Mouse (Mus musculus): ENCODE results near the gene Cemip. TPM values are rescaled to one million over a fixed set of nuclear protein-coding genes. Genes with fewer than 3 reads are reported as not detected.

Cemip gene
- total and polyA plus RNA-seq, 3 experiments: under 0.01 TPM; not detected in 2

GRCm38 (mm10) chr7:83939017-83939721 lies 147.1 kb downstream of the Cemip start:
- H3K4me3 ChIP-seq (replicated peaks in 1 of 3; ENCODE audit: low read depth in 2 of 3, low read length in 2 of 3, poor library complexity in 1 of 3): no peak overlapping the region
- H3K27me3 ChIP-seq (replicated peaks): peaks cover 38% of the 10 kb centered on the region
- no peaks in the 10 kb centered on the region for H3K79me2 ChIP-seq (replicated peaks; ENCODE audit: control insufficient read depth, extremely low read depth, insufficient read depth, poor library complexity, severe bottlenecking)
- DNase-seq (ENCODE audit: extremely low read depth): no peak
- H3K9me3 ChIP-seq (replicated peaks; ENCODE audit: low read length): peaks cover 3% of the 10 kb centered on the region
- H3K36me3 ChIP-seq (replicated peaks in 1 of 2; ENCODE audit: control insufficient read depth in 1 of 2, insufficient read depth in 1 of 2, low read length in 1 of 2): no peaks in the 10 kb centered on the region
- H3K9ac ChIP-seq (ENCODE audit: insufficient read depth, low read depth): no peak overlapping the region
- no peaks in the 10 kb centered on the region for H3K4me1 ChIP-seq (ENCODE audit: control insufficient read depth in 1 of 2, insufficient read depth in 2 of 2)
- H3K27ac ChIP-seq (ENCODE audit: insufficient read depth, low read depth): no peak overlapping the region
- dilution Hi-C loops (cut with MboI; ENCODE audit: extremely low pct_ligation_motif_present, extremely low pct_unique_long_range_greater_than_20kb, low sequenced_read_pairs): no loop called here
- H3K4me2 ChIP-seq (ENCODE audit: insufficient read depth, low read depth, poor library complexity, severe bottlenecking): no peak overlapping the region
- in situ Hi-C loops (cut with MboI; ENCODE audit: low pct_ligation_motif_present, low pct_unique_long_range_greater_than_20kb, low sequenced_read_pairs): no loop called here
- TF ChIP-seq ZKSCAN1 (IDR thresholded peaks at IDR 0.05; ENCODE audit: borderline replicate concordance, low read depth, low read length): no peak
- no peak for TF ChIP-seq SIN3A (IDR thresholded peaks at IDR 0.05; ENCODE audit: low read length)
- no peak for TF ChIP-seq MAZ (IDR thresholded peaks at IDR 0.05; ENCODE audit: low read depth, low read length)
- TF ChIP-seq USF2 (conservative IDR thresholded peaks at IDR 0.05; ENCODE audit: low read depth, low read length): no peak
- TF ChIP-seq JUND (conservative IDR thresholded peaks at IDR 0.05; ENCODE audit: low read depth, low read length): no peak
- no peak for TF ChIP-seq JUN (IDR thresholded peaks at IDR 0.05; ENCODE audit: insufficient read depth, low read depth, low read length)
- TF ChIP-seq RCOR1 (conservative IDR thresholded peaks at IDR 0.05; ENCODE audit: low read depth, low read length): no peak
- no peak for TF ChIP-seq MXI1 (IDR thresholded peaks at IDR 0.05; ENCODE audit: low read depth, low read length)

GRCm38 (mm10) chr7:83921637-83922036 lies 164.7 kb downstream of the Cemip start:
- dilution Hi-C loops (cut with MboI; ENCODE audit: extremely low pct_ligation_motif_present, extremely low pct_unique_long_range_greater_than_20kb, low sequenced_read_pairs) (no loop called here), in situ Hi-C loops (cut with MboI; ENCODE audit: low pct_ligation_motif_present, low pct_unique_long_range_greater_than_20kb, low sequenced_read_pairs) (no loop called here)
- Histone ChIP-seq H3K36me3 (replicated peaks in 1 of 2; ENCODE audit: control insufficient read depth in 1 of 2, insufficient read depth in 1 of 2, low read length in 1 of 2) (no peaks in the 10 kb centered on the region), H3K4me1 (ENCODE audit: control insufficient read depth in 1 of 2, insufficient read depth in 2 of 2) (no peaks in the 10 kb centered on the region), H3K27me3 (replicated peaks) (peaks cover 2% of the 10 kb centered on the region), H3K4me2 (ENCODE audit: insufficient read depth, low read depth, poor library complexity, severe bottlenecking) (no peak overlapping the region), H3K79me2 (replicated peaks; ENCODE audit: control insufficient read depth, extremely low read depth, insufficient read depth, poor library complexity, severe bottlenecking) (no peaks in the 10 kb centered on the region), H3K27ac (ENCODE audit: insufficient read depth, low read depth) (no peak overlapping the region), H3K9ac (ENCODE audit: insufficient read depth, low read depth) (no peak overlapping the region), H3K4me3 (replicated peaks in 1 of 3; ENCODE audit: low read depth in 2 of 3, low read length in 2 of 3, poor library complexity in 1 of 3) (no peak overlapping the region), H3K9me3 (replicated peaks; ENCODE audit: low read length) (no peaks in the 10 kb centered on the region)
- DNase-seq (ENCODE audit: extremely low read depth): no peak
- TF ChIP-seq EP300 (IDR thresholded peaks at IDR 0.05; ENCODE audit: low read length): no peak
- TF ChIP-seq ETS1 (conservative IDR thresholded peaks at IDR 0.05; ENCODE audit: low read depth, low read length): no peak
- TF ChIP-seq CHD1 (IDR thresholded peaks at IDR 0.05; ENCODE audit: low read depth, low read length): no peak
- no peak for TF ChIP-seq RCOR1 (conservative IDR thresholded peaks at IDR 0.05; ENCODE audit: low read depth, low read length)
- TF ChIP-seq RAD21 (IDR thresholded peaks at IDR 0.05; ENCODE audit: low read depth, low read length): no peak
- TF ChIP-seq E2F4 (IDR thresholded peaks at IDR 0.05; ENCODE audit: insufficient replicate concordance, low read depth, low read length): no peak
- no peak for TF ChIP-seq KAT2A (IDR thresholded peaks at IDR 0.05; ENCODE audit: insufficient replicate concordance, low read length)
- TF ChIP-seq SIN3A (IDR thresholded peaks at IDR 0.05; ENCODE audit: low read length): no peak
- TF ChIP-seq POLR2A (IDR thresholded peaks at IDR 0.05; ENCODE audit: low read depth, low read length): no peak
- TF ChIP-seq JUND (conservative IDR thresholded peaks at IDR 0.05; ENCODE audit: low read depth, low read length): no peak

All from CH12.LX (cell line).